Mouse (Mus musculus) hematopoietic multipotent progenitor cell, adult 10-12 weeks (in vitro differentiated cells): ENCODE data around the gene Wdfy4. TPM values are rescaled to one million over a fixed set of nuclear protein-coding genes. Genes with fewer than 3 reads are reported as not detected.

Experiments used
- polyA plus RNA-seq: library from polyadenylated mRNA; stranded (reverse); fragments of >175 nt; gene quantifications from 2 replicates; pipeline ENCODE4 v1.2.3, GENCODE M21; 2012; ENCODE audit warnings: low replicate concordance

Gene Wdfy4
- 57.0 and 77.5 TPM in 2 replicates for polyA plus RNA-seq

DNA sequence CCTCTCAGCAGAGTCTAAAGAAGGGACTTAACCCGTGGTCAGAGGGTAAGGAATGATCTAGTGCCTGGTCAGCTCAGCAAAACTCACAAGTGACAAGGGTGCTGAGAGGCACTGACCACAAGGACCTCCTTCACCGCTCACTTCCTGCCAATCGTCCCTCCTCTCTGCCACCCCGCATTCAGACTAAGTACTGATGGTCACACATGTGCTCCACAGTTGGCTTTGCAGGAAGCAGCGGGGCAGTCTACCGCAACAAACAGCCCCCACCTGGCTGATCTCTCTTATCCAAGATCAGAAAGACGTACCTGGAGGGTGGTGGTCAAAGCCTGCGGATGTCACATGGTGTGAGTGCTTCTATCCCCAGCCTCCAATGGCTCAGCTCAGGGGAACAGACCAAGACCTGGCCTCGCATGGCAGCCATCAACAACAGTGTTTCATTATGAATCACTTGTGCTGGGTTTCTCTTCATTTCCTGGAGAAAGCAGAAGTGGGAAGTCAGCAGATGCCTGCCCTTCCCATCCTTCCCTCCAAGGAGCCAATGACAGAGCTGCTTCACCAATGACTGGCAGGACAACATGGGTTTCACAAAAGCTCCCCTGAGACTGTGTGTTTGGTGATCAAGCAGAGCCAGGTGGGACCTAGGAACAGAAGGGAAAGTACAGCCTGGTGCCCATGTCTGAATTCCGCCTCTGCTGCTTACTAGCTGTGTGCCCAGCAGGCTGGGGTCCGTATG, at the start of gene Wdfy4:
Gene Wdfy4, minus strand, starts transcription at position 441 of the 733 bp plus-strand sequence.

DNA sequence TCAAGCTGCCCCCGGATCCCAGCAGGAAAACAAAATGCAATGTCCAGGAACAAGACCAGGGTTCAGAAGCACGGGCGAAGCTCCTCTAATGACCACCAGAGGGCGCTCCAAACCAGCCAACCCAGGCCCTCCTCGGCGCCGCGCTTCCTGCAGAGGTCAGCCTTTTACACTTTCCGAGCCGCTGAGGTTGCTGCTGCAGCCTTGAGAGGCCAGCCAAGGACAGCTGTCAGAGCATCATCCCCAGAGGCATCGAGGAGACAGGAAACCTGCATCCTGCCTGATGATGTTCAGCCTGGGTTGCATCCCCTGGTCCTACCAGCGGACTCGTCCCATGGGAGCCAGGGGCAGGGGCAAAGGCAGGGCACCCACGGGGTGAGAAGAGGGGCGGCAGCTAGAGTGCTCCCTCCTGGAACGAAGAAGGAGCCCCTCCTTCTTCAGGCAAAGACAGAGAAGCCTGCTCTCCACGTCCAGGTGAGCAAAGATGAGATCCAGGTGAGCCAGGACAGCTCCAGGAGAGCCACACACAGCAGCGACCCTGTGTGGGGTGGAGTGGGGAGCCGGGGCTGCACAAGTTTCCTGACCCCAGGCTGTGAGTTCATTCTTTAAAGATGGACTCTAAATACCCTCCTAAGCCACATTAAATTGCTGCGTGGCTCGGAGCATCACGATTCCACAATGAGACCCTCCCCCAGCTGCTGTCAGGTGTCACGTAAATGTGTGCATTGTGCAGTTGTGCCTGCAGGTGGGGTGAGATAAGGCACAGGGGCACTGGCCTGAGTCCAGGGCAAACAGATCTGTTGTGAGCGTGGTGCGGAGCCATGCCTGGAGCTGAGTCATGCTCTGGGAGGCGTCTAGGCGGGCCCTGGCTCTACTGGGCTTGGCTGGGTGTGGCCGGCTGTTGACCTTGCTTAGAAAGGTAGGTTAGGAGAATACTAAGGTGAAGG, 28.8 kb upstream of the Wdfy4 start, which contains the start of gene Arhgap22:
Gene Arhgap22, plus strand, starts transcription at position 204 of the 944 bp plus-strand sequence.

DNA sequence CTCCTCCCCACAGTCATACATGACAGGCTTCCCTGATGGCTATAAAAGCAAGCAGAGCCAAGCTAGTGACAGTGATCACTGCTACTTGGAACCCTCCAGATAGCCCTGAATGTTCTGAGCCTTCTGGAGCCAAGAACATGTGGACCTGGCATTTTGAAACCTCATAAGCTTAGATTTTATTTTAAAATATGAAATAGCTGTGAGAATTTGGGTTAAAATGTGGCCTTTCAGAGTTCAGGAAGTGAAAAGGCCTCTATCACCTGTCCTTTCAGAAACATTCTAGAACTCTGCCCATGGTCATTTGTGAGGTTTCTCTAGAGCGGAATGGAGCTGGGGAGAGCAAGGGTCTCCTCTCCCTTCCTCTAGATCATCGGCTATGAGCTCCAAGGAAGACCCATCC, 194.2 kb downstream of the Wdfy4 start, which contains the start of gene Lrrc18:
Gene Lrrc18, plus strand, starts transcription at position 301 of the 400 bp plus-strand sequence.

Other genes with a start within 250 kb of the Wdfy4 start
- not detected in 2 replicates for gene Lrrc18, start 194.1 kb downstream of the Wdfy4 start, polyA plus RNA-seq
- 5.1 and 8.2 TPM in 2 replicates for gene Arhgap22, start 28.5 kb upstream of the Wdfy4 start, polyA plus RNA-seq